In genomic region chr3:102203781-102204721, GRCm38 (mm10) we compare ENCODE assay signal across 9 mouse cellular contexts. TPM values are rescaled to one million over a fixed set of nuclear protein-coding genes. Genes with fewer than 3 reads are reported as not detected.
DNase-seq lines count a peak whose midpoint lies in the region; ATAC-seq and TF ChIP-seq lines count a peak whose summit lies in the region.
"Had no signal": no experiment of that assay in that cellular context is flagged by ENCODE, and none has a peak within 500 bp of the region (broad histone marks: within the 10 kb centered on the region; RNA-seq: fewer than 3 reads in every experiment).

Vangl1 (minus strand) TSS chr3:102204693.

- peak within 1 kb of the TSS; percentile 99 for H3K4me2 ChIP-seq in hindbrain, embryonic 15.5 days
- H3K4me2 ChIP-seq in limb, embryonic 12.5 days = peak within 1 kb of the TSS; percentile 81
- H3K4me2 ChIP-seq in midbrain, embryonic 13.5 days (replicated peaks) = peak within 1 kb of the TSS; percentile 99
- peak within 1 kb of the TSS; percentile 85 for H3K4me2 ChIP-seq in stomach, embryonic 16.5 days (ENCODE audit: low read depth, low read length)

- peaks cover 2% of the 10 kb centered on the region; the same call in 1 of the 2 replicates for H3K27me3 ChIP-seq in cerebellum, adult 2 months (ENCODE audit: control insufficient read depth, insufficient read depth, low read length)
- H3K27me3 ChIP-seq in hindbrain, embryonic 15.5 days = peaks cover 15% of the 10 kb centered on the region
- peaks cover 21% of the 10 kb centered on the region for H3K27me3 ChIP-seq in limb, embryonic 12.5 days
- peaks cover 77% of the 10 kb centered on the region for H3K27me3 ChIP-seq in midbrain, embryonic 13.5 days
- no peaks in the 10 kb centered on the region for H3K27me3 ChIP-seq in stomach, embryonic 16.5 days (ENCODE audit: control insufficient read depth, insufficient read depth, low read length)

- no peaks in the 10 kb centered on the region for H3K36me3 ChIP-seq in hindbrain, embryonic 15.5 days
- no peaks in the 10 kb centered on the region for H3K36me3 ChIP-seq in limb, embryonic 12.5 days
- H3K36me3 ChIP-seq in midbrain, embryonic 13.5 days = no peaks in the 10 kb centered on the region
- H3K36me3 ChIP-seq in stomach, embryonic 16.5 days (ENCODE audit: control insufficient read depth, insufficient read depth, low read length) = no peaks in the 10 kb centered on the region

- under 1% methylated on average over 74 of the region's 95 CpGs for WGBS in cerebellum, adult 2 months
- WGBS in hindbrain, embryonic 15.5 days = under 1% methylated on average over 93 of the region's 95 CpGs
- WGBS in limb, embryonic 12.5 days = under 1% methylated on average over 84 of the region's 95 CpGs
- under 1% methylated on average over 88 of the region's 95 CpGs for WGBS in midbrain, embryonic 13.5 days
- WGBS in stomach, embryonic 16.5 days = under 1% methylated on average over 84 of the region's 95 CpGs

- peak within 1 kb of the TSS; percentile 71 for H3K9ac ChIP-seq in hindbrain, embryonic 15.5 days
- H3K9ac ChIP-seq in limb, embryonic 12.5 days (replicated peaks) = peak within 1 kb of the TSS; percentile 84
- peak within 1 kb of the TSS; percentile 77 for H3K9ac ChIP-seq in midbrain, embryonic 13.5 days (replicated peaks)
- H3K9ac ChIP-seq in stomach, embryonic 16.5 days (ENCODE audit: low read length) = peak within 1 kb of the TSS; percentile 91

- no peaks in the 10 kb centered on the region; the same call in 1 of the 2 replicates for H3K4me1 ChIP-seq in cerebellum, adult 2 months (ENCODE audit: control insufficient read depth, insufficient read depth, low read length)
- H3K4me1 ChIP-seq in hindbrain, embryonic 15.5 days (replicated peaks) = peaks cover 29% of the 10 kb centered on the region
- peaks cover 41% of the 10 kb centered on the region for H3K4me1 ChIP-seq in limb, embryonic 12.5 days (replicated peaks)
- peaks cover 28% of the 10 kb centered on the region for H3K4me1 ChIP-seq in midbrain, embryonic 13.5 days (replicated peaks)
- H3K4me1 ChIP-seq in stomach, embryonic 16.5 days (ENCODE audit: control insufficient read depth, insufficient read depth, low read length) = peaks cover 25% of the 10 kb centered on the region

- no peak for TF ChIP-seq CTCF in cerebellum, adult 2 months (IDR thresholded peaks at IDR 0.05; ENCODE audit: borderline replicate concordance, insufficient read depth, low read depth, low read length)

- peak; percentile 59 for ATAC-seq in common myeloid progenitor, adult 5-6 weeks (replicated peaks; ENCODE audit: low read depth, poor library complexity, severe bottlenecking)
- ATAC-seq in hindbrain, embryonic 15.5 days (ENCODE audit: low FRiP score, low read depth) = peak; percentile 85
- peak; percentile 85 for ATAC-seq in limb, embryonic 12.5 days (ENCODE audit: insufficient number of reproducible peaks, insufficient read depth, low FRiP score, low TSS enrichment, low read depth)
- ATAC-seq in midbrain, embryonic 13.5 days = peak; percentile 85
- ATAC-seq in stomach, embryonic 16.5 days (ENCODE audit: insufficient read depth, low FRiP score) = peak; percentile 93

- peak; percentile 33 to 36 for DNase-seq in cerebellum, adult 2 months
- DNase-seq in cerebellum, adult 9-10 months = no peak
- peak; percentile 86 for DNase-seq in gastrocnemius, postnatal 14 days

- no peak for TF ChIP-seq POLR2A in cerebellum, adult 2 months (IDR thresholded peaks at IDR 0.05; ENCODE audit: borderline replicate concordance, insufficient read depth, low read length)

- peak within 1 kb of the TSS; percentile 58 for H3K4me3 ChIP-seq in cerebellum, adult 2 months (replicated peaks; ENCODE audit: insufficient read depth, low read depth, low read length)
- peak within 1 kb of the TSS; percentile 78 for H3K4me3 ChIP-seq in hindbrain, embryonic 15.5 days
- peak within 1 kb of the TSS; percentile 73 for H3K4me3 ChIP-seq in limb, embryonic 12.5 days (replicated peaks)
- peak within 1 kb of the TSS; percentile 65 for H3K4me3 ChIP-seq in midbrain, embryonic 13.5 days (replicated peaks)
- peak within 1 kb of the TSS; percentile 85 for H3K4me3 ChIP-seq in stomach, embryonic 16.5 days (replicated peaks; ENCODE audit: low read length)

- H3K9me3 ChIP-seq in hindbrain, embryonic 15.5 days = no peaks in the 10 kb centered on the region
- H3K9me3 ChIP-seq in limb, embryonic 12.5 days = no peaks in the 10 kb centered on the region
- no peaks in the 10 kb centered on the region for H3K9me3 ChIP-seq in midbrain, embryonic 13.5 days
- 0 out of 2 replicates have a peak, but pooled peaks cover 4% of the 10 kb centered on the region for H3K9me3 ChIP-seq in stomach, embryonic 16.5 days (replicated peaks; ENCODE audit: control insufficient read depth, low read length)

- intact Hi-C loops in gastrocnemius, postnatal 14 days (cut with DNase I; ENCODE audit: low total_unique reads) = no loop called here

- no peak within 1 kb of the TSS for H3K27ac ChIP-seq in cerebellum, adult 2 months (ENCODE audit: insufficient read depth, low read length)
- peak within 1 kb of the TSS; percentile 67 for H3K27ac ChIP-seq in hindbrain, embryonic 15.5 days (replicated peaks)
- peak within 1 kb of the TSS; percentile 87 for H3K27ac ChIP-seq in limb, embryonic 12.5 days
- H3K27ac ChIP-seq in midbrain, embryonic 13.5 days = peak within 1 kb of the TSS; percentile 67; the same call in 1 of the 2 replicates
- H3K27ac ChIP-seq in stomach, embryonic 16.5 days (ENCODE audit: low read length) = peak within 1 kb of the TSS; percentile 91
- H3K27ac ChIP-seq: macrophage had no signal

RNA-seq across cellular contexts. Expression of gene Vangl1, which starts in this region (rescaled TPM):
- 6.8 and 8.1 TPM in 2 replicates for polyA plus RNA-seq in cerebellum, adult 2 months (2012; rRNA removed)
- total RNA-seq in common myeloid progenitor, adult 5-6 weeks (2017) = 4.3 and 5.4 TPM in 2 replicates
- 10 to 100 TPM in 1 of 2 experiments, 1 to 10 TPM in 1; 8.8 to 10.6 TPM for total RNA-seq in gastrocnemius, postnatal 14 days (2021)
- polyA plus RNA-seq in hindbrain, embryonic 15.5 days (2015; fragmentation: Nextera tagmentation; extraction: Ambion mirVana) = 9.1 and 9.5 TPM in 2 replicates
- 15.4 and 15.6 TPM in 2 replicates for polyA plus RNA-seq in limb, embryonic 12.5 days (2016; fragmentation: Nextera tagmentation; extraction: Ambion mirVana)
- 5.9 and 7.3 TPM in 2 replicates for polyA plus RNA-seq in midbrain, embryonic 13.5 days (2015; fragmentation: Nextera tagmentation; extraction: Ambion mirVana)
- polyA plus RNA-seq in stomach, embryonic 16.5 days (2015; fragmentation: Nextera tagmentation; extraction: Ambion mirVana) = 30.7 and 34.3 TPM in 2 replicates
